Mouse (Mus musculus) intestine, embryonic 15.5 days (tissue): ENCODE measurements at regions not wholly inside any gene's neighbourhood (a gene's known extent, or its start where the extent isn't known, plus 50 kb on each side); places are given as distances from the start of the nearest gene placed in this dataset.

ENCODE experiments used
- ATAC-seq: fragments of 200-750 bp; cut with Nextera tagmentation; 2 replicates; pipeline ENCODE4 v1.8.0; 2017; ENCODE audit warnings: moderate TSS enrichment, moderate library complexity
- H3K27ac ChIP-seq: fragments of 300-500 bp; sonication (generic); 2 replicates; pipeline ENCODE4 v1.5.1; 2015; ENCODE audit warnings: mild to moderate bottlenecking, inconsistent platforms
- H3K27me3 ChIP-seq: fragments of 300-500 bp; sonication (generic); replicated peaks from 2 replicates; pipeline ENCODE4 v1.6.1; 2015; ENCODE audit warnings: inconsistent platforms
- H3K36me3 ChIP-seq: fragments of 300-500 bp; sonication (generic); 2 replicates; pipeline ENCODE4 v1.6.1; 2015; ENCODE audit warnings: inconsistent platforms
- H3K4me1 ChIP-seq: fragments of 300-500 bp; sonication (generic); replicated peaks from 2 replicates; pipeline ENCODE4 v1.6.1; 2015; ENCODE audit warnings: inconsistent platforms
- H3K4me2 ChIP-seq: fragments of 300-500 bp; sonication (generic); replicated peaks from 2 replicates; pipeline ENCODE4 v1.6.1; 2015; ENCODE audit warnings: mild to moderate bottlenecking, inconsistent platforms
- H3K4me3 ChIP-seq: fragments of 300-500 bp; sonication (generic); replicated peaks from 2 replicates; pipeline ENCODE4 v1.5.1; 2015; ENCODE audit warnings: inconsistent platforms
- H3K9ac ChIP-seq: fragments of 300-500 bp; sonication (generic); 2 replicates; pipeline ENCODE4 v1.6.1; 2015; ENCODE audit warnings: inconsistent platforms
- H3K9me3 ChIP-seq: fragments of 300-500 bp; sonication (generic); 2 replicates; pipeline ENCODE4 v1.6.1; 2016; ENCODE audit warnings: inconsistent platforms
- WGBS: fragments of 180-500 bp; shearing (Covaris S2); methylation state at CpG from one replicate; pipeline ENCODE4 v1.1.7; 2015; 5-methylcytosine and 5-hydroxymethylcytosine counted together

DNA sequence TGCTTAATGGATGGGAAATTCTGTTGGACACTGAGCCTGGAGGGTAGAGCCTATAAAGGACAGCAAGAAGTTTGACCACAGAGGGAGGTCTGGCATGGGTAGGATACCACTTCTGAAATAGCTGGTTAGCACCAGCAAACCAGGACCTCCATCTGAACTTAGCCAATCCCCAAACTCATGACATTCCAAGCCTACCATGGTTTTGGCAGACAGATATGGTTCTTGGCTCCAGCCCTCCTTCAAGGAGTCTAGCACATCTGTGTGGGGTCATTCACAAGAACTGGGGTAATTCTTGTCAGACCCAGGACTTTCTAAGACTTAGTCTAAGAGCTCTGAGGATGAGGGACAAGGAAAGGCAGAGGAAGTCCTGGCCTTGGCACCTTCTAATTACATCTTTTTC, 187.7 kb downstream of the Phlda1 start:
- Histone ChIP-seq H3K9me3 (no peaks in the 10 kb centered on the region), H3K4me2 (no peak overlapping the region), H3K27ac (peak overlapping the region; percentile 19; the same call in 1 of the 2 replicates), H3K9ac (no peak overlapping the region), H3K36me3 (no peaks in the 10 kb centered on the region), H3K4me1 (peaks cover 12% of the 10 kb centered on the region), H3K4me3 (no peak overlapping the region), H3K27me3 (no peaks in the 10 kb centered on the region)
- no peak for ATAC-seq

DNA sequence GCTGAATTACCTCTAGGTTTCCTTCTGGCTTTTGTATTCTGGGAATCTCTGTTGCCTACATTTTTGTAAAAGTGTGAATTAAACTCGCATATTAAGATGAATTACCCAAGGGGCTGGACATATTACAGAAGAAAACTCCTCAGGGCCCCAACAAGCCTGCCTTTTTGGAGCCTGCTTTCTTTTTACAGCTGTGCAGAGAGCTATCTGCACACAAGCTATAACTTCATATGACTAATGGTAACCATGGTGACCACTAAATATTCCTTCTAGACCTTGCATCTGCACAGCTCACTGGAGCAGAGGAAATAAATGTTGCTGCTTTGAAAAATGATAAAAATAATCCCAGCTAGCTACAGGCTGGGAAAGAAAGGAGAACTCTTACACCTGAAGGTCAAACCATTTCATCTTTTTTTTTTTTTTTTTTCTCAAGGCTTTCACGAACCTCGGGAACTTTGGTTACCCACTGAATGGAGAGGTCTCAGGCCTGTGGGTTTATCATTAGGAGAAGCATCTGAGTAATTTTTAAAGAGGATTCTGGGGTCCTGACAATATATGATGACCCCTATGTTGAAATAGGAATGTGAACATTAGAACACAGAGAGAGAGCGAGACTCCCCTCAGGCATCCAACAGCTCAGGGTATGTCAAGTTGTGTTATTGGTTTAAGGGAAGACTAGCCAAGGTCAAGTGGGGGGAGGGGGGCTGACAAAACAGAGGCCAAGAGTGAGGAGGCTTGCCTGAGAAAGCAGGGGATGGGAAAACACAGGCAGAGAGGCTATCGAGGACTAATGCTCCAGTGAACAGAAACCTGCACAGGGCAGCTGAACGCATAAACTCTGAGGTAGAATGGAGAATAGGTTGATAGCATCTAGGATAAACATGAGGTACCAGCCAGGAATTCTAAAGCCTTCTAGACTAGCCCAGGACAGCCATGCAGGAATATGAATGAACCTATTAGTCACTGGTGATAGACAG, 188.4 kb downstream of the Phlda1 start:
- Histone ChIP-seq H3K4me3 (no peak overlapping the region), H3K27ac (peak overlapping the region; percentile 19; the same call in 1 of the 2 replicates), H3K9me3 (no peaks in the 10 kb centered on the region), H3K4me1 (peaks cover 9% of the 10 kb centered on the region; the same call in 1 of the 2 replicates), H3K36me3 (no peaks in the 10 kb centered on the region), H3K9ac (no peak overlapping the region), H3K4me2 (no peak overlapping the region), H3K27me3 (no peaks in the 10 kb centered on the region)
- ATAC-seq: peak; percentile 72
- 42% methylated on average over 6 of the region's 6 CpGs for WGBS

DNA sequence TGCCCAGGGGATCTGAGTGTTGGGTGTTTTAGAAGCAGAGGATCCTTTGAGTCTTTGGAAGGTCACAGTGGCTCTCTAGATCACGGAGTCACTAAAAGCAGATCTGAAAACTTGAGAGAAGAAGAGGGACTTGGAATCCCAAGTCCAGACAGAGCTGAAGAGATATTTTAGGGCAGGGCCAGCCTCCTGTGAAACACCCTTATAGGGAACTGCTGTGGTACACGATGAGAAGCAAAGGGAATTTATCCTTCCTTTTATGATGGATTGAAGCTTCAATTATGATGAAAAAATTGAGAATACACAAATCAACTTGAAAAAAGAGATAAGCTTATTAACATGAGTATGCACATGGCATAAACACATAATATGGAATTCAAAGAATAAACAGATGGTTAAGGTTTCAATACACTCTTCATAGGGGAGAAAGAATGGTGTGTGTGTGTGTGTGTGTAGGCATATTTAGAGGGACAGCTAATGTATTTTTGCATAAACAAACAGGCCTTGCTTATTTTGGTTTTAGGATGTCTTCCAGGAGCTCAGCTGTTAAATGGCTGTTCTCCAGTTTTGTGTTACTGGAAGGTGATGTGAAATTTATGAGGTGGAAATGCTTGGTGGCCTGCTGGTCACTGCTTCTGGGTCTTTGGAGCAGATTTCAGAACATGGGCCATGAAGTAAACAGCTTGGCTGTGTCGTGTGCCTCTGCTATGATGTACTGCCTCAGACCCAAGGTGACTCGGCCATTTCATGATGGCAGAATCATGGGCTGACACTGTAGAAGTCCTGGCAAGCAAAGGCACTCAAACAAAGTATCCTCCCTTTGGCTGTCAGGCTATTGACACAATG, 190.1 kb downstream of the Phlda1 start:
- H3K4me2 ChIP-seq: no peak overlapping the region
- no peaks in the 10 kb centered on the region for H3K27me3 ChIP-seq
- H3K4me1 ChIP-seq: peaks cover 9% of the 10 kb centered on the region; the same call in 1 of the 2 replicates
- no peak overlapping the region for H3K9ac ChIP-seq
- no peaks in the 10 kb centered on the region for H3K36me3 ChIP-seq
- no peak overlapping the region for H3K4me3 ChIP-seq
- H3K9me3 ChIP-seq: no peaks in the 10 kb centered on the region
- ATAC-seq: no peak
- 0 out of 2 replicates have a peak overlapping the region, but pooled peaks have one; percentile 14 for H3K27ac ChIP-seq
- 54% methylated on average over 4 of the region's 4 CpGs for WGBS

DNA sequence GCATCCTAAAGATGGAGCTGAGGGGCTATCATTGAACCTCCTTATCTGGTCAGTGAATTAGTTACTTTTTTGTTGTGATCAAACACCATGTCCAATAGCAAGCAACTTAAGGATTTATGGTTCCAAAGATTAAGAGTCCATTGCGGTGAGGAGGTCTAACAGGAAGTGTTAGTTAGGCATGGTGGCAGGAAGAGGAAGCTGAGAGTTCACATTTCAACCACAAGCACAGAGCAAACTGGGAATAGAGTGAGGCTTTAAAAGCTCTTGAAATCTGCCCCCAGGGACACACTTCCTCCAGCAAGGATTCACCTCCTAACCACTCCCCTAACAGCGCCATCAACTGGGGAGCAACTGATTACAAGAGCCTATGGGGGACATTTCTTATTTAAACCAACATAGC, 190.9 kb downstream of the Phlda1 start:
- 0 out of 2 replicates have a peak overlapping the region, but pooled peaks have one; percentile 14 for H3K27ac ChIP-seq
- H3K4me2 ChIP-seq: no peak overlapping the region
- H3K4me3 ChIP-seq: no peak overlapping the region
- peaks cover 9% of the 10 kb centered on the region; the same call in 1 of the 2 replicates for H3K4me1 ChIP-seq
- no peaks in the 10 kb centered on the region for H3K27me3 ChIP-seq
- WGBS: 63% methylated on average over 2 of the region's 2 CpGs
- ATAC-seq: no peak
- no peak overlapping the region for H3K9ac ChIP-seq
- no peaks in the 10 kb centered on the region for H3K9me3 ChIP-seq
- no peaks in the 10 kb centered on the region for H3K36me3 ChIP-seq

DNA sequence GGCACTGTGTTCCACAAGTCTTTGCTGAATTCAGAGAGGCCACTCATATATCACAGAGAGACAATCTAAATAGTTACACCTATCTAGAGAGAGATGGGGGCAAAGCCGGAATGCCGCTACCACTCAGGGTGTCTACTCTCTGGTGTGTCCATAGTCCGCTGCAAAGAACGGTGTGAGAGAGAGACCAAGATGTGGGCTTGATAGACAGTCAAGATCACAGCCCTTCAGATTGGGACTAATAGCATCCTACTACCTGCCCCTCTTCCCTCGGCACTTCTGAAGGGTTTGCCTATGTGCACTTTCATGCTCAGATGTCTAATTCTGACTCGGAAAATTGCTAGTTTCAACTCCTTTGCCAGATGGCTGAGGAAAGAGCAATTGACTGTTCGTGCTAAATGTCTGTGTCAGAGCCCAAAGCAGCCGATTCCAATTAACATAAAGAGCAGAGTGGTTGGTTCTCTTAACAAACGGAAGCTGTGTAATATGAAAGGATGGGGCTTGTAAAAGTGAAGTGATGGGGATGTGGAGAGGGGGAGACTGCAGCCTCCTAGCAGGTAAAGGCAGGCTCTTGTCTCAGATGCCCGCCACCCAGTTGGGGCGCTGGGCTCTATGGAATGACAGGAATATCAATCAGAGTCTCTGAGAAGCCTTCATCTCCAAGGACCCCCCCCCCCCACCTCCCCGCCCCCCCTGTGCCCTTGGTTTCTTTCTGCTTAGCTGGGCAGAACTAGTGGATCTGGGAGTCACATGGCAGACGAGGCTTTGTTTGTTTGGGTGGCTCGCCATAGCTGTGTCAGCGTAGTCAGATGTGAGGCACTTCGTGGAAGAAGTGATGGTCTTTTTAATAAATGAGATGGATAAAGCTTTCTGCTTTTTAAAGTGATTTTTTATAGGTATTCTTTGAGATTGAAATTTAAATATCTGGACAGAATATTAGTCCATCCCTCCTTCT, 193.7 kb downstream of the Phlda1 start:
- H3K9me3 ChIP-seq: no peaks in the 10 kb centered on the region
- H3K4me1 ChIP-seq: peaks cover 2% of the 10 kb centered on the region; the same call in 1 of the 2 replicates
- no peak for ATAC-seq
- no peak overlapping the region for H3K4me2 ChIP-seq
- H3K4me3 ChIP-seq: no peak overlapping the region
- 71% methylated on average over 16 of the region's 16 CpGs for WGBS
- H3K27ac ChIP-seq: no peak overlapping the region
- H3K27me3 ChIP-seq: no peaks in the 10 kb centered on the region
- H3K9ac ChIP-seq: no peak overlapping the region
- H3K36me3 ChIP-seq: no peaks in the 10 kb centered on the region

DNA sequence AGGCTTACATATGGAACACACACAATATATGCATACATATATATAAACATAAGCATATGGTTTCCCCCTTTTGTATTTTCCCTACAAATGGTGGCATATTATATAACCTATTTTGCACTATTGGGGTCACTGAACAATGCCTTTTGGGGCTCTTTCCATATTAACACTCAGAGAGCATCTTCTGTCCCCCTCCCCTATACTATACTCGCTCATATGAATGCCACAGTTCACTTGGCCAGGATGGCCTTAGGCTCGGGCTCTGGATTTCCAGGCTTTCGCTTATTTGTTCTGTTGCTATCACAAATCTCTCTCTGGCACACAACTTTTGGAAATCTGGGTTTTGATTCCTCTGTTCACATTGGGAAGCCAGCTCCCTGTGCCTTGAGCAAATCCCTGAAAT, 194.5 kb downstream of the Phlda1 start:
- ATAC-seq: no peak
- no peak overlapping the region for H3K27ac ChIP-seq

DNA sequence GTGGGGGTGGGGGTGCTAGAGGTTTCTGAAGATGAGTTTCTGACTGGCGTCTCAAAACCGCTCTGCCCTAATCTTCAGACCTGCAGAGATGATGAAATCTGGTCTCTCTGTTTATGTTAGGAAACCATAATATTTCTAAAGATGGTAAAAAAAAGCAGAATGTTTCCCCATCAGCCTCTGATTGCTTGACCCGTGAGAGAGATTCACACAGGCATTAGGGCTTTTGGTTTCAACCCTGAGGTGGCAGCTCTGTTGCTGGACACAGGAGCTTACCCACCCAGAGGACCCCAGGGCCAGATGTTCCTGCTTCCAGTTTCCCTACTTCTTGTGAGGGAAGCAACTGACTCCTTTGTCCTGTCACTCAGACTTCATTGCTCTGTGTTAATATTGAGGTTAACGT, 195.1 kb downstream of the Phlda1 start:
- Histone ChIP-seq H3K9ac (no peak overlapping the region), H3K4me1 (no peaks in the 10 kb centered on the region), H3K4me2 (no peak overlapping the region), H3K4me3 (no peak overlapping the region), H3K9me3 (no peaks in the 10 kb centered on the region), H3K36me3 (no peaks in the 10 kb centered on the region), H3K27me3 (no peaks in the 10 kb centered on the region), H3K27ac (no peak overlapping the region)
- no peak for ATAC-seq
- WGBS: 44% methylated on average over 4 of the region's 4 CpGs

More for the DNA sequence above, 194.5 kb downstream of the Phlda1 start:
- H3K4me3 ChIP-seq: no peak overlapping the region
- no peaks in the 10 kb centered on the region for H3K27me3 ChIP-seq
- no peak overlapping the region for H3K9ac ChIP-seq
- no peaks in the 10 kb centered on the region for H3K36me3 ChIP-seq
- 80% methylated on average over 3 of the region's 3 CpGs for whole genome bisulfite sequencing
- H3K9me3 ChIP-seq: no peaks in the 10 kb centered on the region
- no peaks in the 10 kb centered on the region for H3K4me1 ChIP-seq
- no peak overlapping the region for H3K4me2 ChIP-seq

DNA sequence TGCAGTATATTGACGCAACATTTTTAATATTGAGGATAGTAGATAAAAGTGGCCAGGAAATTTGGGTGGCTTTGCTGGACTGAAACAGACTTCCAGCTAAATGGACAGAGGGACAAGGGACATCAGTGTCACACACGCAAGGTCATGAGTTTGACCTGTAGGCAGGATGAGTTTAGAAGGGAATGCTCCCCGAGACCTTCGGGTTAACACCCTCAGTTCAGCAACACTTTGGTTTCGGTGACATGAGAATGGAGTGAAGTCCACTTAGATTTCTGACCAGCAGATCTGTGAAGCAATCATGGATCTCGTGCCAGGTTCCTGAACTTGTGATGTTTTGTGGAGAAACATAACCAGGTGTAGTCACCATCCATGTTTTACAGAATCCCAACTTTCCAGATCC, 196.3 kb downstream of the Phlda1 start:
- no peaks in the 10 kb centered on the region for H3K36me3 ChIP-seq
- H3K4me1 ChIP-seq: no peaks in the 10 kb centered on the region
- H3K27me3 ChIP-seq: no peaks in the 10 kb centered on the region
- H3K9me3 ChIP-seq: no peaks in the 10 kb centered on the region
- no peak overlapping the region for H3K27ac ChIP-seq
- H3K9ac ChIP-seq: no peak overlapping the region
- WGBS: 96% methylated on average over 6 of the region's 6 CpGs
- no peak for ATAC-seq
- H3K4me2 ChIP-seq: no peak overlapping the region
- H3K4me3 ChIP-seq: no peak overlapping the region

DNA sequence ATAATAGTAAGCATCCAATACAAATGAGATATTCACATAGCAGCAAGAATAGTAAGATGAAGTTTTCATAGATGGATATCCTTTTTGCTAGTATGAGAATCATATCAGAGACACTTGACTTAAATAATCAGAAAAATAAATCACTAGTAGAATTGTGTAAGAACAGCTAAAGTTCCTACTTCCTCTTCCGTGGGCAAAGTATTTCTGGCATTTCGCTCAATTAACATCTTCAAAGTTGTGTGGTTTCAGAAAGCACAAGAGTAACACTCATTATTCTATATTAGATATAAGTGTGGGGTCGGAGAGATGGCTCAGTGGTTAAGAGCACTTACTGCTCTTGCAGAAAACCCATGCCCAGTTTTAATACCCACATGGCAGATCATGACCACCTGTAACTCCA, 197.4 kb downstream of the Phlda1 start:
- Histone ChIP-seq H3K4me1 (no peaks in the 10 kb centered on the region), H3K27me3 (no peaks in the 10 kb centered on the region), H3K4me3 (no peak overlapping the region), H3K9ac (no peak overlapping the region), H3K27ac (no peak overlapping the region), H3K4me2 (no peak overlapping the region), H3K36me3 (no peaks in the 10 kb centered on the region), H3K9me3 (no peaks in the 10 kb centered on the region)
- ATAC-seq: no peak
- 88% methylated on average over 3 of the region's 3 CpGs for WGBS

DNA sequence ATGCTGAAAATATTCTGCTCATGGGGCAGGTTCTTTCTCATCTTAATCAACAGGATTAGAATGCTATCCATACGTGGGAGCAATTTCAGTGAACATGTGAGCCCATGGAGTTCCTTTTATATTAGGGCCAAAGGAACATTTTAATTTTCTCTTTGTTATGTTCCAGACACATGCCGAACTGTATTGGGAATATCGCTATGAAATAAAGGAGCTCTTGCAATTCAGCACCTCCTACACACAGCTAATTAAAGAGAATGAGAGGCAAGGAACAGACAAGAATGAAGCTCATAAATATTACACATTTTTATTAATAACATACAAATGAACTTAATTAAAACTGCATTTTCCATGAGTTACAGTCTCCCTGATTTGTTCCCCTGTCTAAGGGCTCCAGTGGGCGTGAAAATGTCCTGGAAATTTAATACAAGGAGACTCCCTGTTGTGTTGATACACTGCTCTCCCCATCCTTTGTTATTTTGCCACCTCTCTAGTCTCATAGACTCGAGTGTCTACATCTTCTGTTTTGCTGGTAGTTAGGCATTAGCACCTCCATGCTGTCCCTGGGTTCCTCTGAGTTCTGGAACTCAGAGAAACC, 205.5 kb downstream of the Phlda1 start:
- Histone ChIP-seq H3K9me3 (no peaks in the 10 kb centered on the region), H3K36me3 (no peaks in the 10 kb centered on the region), H3K4me2 (no peak overlapping the region), H3K9ac (no peak overlapping the region), H3K27me3 (no peaks in the 10 kb centered on the region), H3K27ac (no peak overlapping the region), H3K4me1 (no peaks in the 10 kb centered on the region), H3K4me3 (no peak overlapping the region)
- 81% methylated on average over 5 of the region's 5 CpGs for WGBS
- no peak for ATAC-seq

DNA sequence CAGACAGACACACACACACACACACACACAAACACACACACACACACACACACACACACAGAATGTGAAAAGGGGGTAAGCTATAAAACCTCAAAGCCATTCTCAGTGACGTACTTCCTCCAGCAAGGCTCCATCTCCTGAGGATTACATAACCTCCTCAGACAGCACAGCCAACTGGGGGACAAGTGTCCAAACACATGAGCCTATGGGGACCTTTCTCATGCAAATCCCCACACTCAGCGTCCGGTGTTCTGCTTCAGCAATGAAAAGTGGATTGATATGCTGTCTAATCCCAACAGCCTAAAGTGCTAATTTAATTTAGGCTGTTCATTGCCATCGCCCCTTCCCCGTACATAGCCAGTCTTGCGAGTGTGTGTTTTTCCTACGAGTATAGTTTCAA, 206.9 kb downstream of the Phlda1 start:
- Histone ChIP-seq H3K27me3 (no peaks in the 10 kb centered on the region), H3K9ac (no peak overlapping the region), H3K4me2 (no peak overlapping the region), H3K9me3 (no peaks in the 10 kb centered on the region), H3K27ac (no peak overlapping the region), H3K4me3 (no peak overlapping the region), H3K4me1 (no peaks in the 10 kb centered on the region), H3K36me3 (no peaks in the 10 kb centered on the region)
- WGBS: 86% methylated on average over 7 of the region's 7 CpGs
- no peak for ATAC-seq
